Mouse (Mus musculus): Measurements from ENCODE around the gene Duoxa2. TPM values are rescaled to one million over a fixed set of nuclear protein-coding genes. Genes with fewer than 3 reads are reported as not detected.

Duoxa2 gene
- polyA plus RNA-seq, 1 experiment from 2014 or later = not detected

DNA sequence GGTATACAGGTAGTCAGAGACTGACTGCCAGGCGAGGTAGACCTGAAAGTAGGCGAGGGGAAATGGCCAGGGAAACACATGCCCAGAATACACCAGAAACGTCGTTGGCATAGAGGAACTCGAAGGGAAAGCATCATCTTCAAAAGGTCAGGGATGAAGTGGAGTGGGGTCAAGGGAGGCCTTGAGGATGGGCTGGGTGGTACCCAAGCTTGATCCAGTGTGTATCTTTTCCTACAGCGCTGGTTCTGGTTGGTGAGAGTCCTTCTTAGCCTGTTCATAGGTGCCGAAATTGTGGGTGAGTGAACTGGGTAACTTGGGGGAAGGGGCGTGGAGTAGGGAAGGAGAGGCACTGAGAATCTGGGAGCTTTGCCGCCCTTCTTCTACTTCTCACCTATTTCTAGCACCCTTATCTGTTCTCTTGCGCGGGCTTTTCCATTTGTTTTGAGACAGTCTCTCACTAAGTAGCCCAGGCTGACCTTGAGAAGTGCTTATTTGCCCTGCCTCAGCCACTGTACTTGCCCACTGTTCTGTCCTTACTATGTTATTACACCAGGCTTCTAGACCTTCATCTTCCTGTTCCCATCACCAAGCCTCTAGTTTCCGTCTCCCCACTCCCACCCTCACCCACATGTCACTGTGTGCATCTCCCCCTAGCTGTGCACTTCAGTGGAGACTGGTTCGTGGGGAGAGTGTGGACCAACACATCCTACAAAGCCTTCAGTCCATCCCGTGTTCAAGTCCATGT is 1.4 kb downstream of the Duoxa2 start:
- no peak overlapping the region for H3K4me2 ChIP-seq (replicated peaks)
- no peak overlapping the region for H3K27ac ChIP-seq
- H3K36me3 ChIP-seq = no peaks in the 10 kb centered on the region
- H3K9ac ChIP-seq = no peak overlapping the region
- no peak for ATAC-seq (ENCODE audit: low FRiP score, low read depth)
- 7% methylated on average over 14 of the region's 14 CpGs for WGBS
- peaks cover 91% of the 10 kb centered on the region for H3K27me3 ChIP-seq (replicated peaks)
- H3K4me3 ChIP-seq = no peak overlapping the region
- no peaks in the 10 kb centered on the region for H3K9me3 ChIP-seq
- peaks cover 28% of the 10 kb centered on the region for H3K4me1 ChIP-seq

DNA sequence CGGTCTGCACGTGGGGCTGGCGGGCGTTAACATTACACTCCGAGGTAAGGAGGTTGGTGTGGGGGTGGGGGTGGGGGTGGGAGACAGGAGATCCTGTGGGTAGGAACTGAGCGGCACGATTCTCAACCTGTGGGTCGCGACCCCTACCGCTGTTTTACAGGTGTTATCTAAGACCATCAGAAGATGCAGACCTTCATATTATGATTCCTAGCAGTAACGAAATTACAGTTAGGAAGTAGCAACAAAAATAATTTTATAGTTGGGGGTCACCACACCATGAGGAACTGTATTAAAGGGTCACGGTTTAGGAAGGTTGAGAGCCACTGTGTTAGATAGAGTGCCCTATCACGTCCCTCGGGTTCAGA is 1.9 kb downstream of the Duoxa2 start:
- peaks cover 28% of the 10 kb centered on the region for H3K4me1 ChIP-seq
- H3K4me2 ChIP-seq (replicated peaks) = peak overlapping the region; percentile 81; the same call in 1 of the 2 replicates
- no peaks in the 10 kb centered on the region for H3K9me3 ChIP-seq
- no peaks in the 10 kb centered on the region for H3K36me3 ChIP-seq
- no peak overlapping the region for H3K4me3 ChIP-seq
- peaks cover 90% of the 10 kb centered on the region for H3K27me3 ChIP-seq (replicated peaks)
- 9% methylated on average over 14 of the region's 14 CpGs for WGBS
- no peak for ATAC-seq (ENCODE audit: low FRiP score, low read depth)
- H3K9ac ChIP-seq = no peak overlapping the region
- no peak overlapping the region for H3K27ac ChIP-seq

- peak; percentile 45 for ATAC-seq (ENCODE audit: low FRiP score, low read depth)
- H3K4me1 ChIP-seq = peaks cover 28% of the 10 kb centered on the region
- H3K9ac ChIP-seq = peak overlapping the region; percentile 42; the same call in 1 of the 2 replicates
- under 1% methylated on average over 48 of the region's 48 CpGs for WGBS
- H3K4me2 ChIP-seq (replicated peaks) = peak overlapping the region; percentile 81
- H3K9me3 ChIP-seq = no peaks in the 10 kb centered on the region
- no peaks in the 10 kb centered on the region for H3K36me3 ChIP-seq
- peaks cover 88% of the 10 kb centered on the region for H3K27me3 ChIP-seq (replicated peaks)
- H3K27ac ChIP-seq = no peak overlapping the region
- peak overlapping the region; percentile 36 for H3K4me3 ChIP-seq
Measured at GRCm38 (mm10) chr2:122301081-122301920, 2.6 kb downstream of the Duoxa2 start.

DNA sequence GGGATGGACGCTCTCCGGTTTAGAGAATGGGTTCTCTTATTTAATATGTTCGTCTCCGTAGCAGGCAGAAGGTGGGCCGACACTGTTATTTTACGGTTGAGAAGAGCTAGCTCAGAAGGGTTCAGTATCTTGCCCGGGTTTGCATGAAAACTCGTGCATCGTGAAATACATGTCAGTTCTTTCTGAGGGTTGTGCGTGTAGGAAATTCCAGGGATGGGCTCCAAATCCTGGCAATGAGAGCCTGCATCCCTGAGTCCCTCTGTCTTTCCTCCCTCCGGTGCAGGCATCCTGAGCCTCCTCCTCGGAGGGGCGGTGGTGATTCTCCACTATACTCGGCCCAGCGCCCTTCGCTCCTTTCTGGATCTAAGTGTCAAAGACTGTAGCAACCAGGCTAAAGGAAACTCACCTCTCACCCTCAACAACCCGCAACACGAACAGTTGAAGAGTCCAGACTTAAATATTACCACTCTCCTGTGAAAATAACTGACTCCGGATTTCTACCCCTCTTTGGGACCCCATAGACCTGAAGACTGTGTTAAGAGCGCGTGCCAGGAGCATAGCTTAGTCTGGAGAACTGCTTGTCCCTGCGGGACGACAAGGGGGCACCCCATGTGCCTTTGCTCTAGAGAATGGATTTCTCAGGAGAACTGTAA is 3.3 kb downstream of the Duoxa2 start:
- no peak for ATAC-seq (ENCODE audit: low FRiP score, low read depth)
- peak overlapping the region; percentile 42; the same call in 1 of the 2 replicates for H3K9ac ChIP-seq
- 8% methylated on average over 23 of the region's 23 CpGs for WGBS

DNA sequence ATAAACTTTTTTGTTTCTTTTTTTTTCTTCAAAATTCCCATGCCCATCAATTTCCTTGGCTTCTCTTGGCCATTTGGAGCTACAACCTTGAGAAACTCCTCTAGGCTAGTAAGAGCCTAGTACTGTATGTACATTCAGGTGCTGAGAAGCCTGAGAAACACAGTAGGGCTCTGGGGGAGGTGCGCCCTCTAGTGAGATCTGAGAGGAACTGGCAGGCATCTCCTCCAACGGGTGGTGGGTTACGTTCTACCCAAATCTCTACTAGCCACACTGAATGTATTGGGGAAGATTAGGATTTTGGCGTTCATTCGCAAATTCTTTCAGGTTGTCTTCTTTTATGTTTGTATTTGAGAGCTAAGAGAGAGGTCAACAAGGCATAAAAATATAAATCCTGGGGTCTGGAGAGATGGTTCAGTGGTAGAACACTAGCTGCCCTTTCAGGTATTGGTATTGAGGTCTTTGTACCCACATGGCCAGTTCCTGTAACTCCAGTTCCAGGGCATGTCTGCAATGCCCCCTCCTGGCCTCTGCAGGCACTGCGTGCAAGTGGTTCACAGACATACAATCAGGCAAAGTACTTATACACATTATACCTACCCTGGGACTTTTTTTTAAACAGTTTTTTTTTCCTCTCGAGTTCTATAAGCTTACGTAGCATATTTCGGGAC is 4.0 kb downstream of the Duoxa2 start:
- Histone ChIP-seq H3K27me3 (replicated peaks) (peaks cover 82% of the 10 kb centered on the region), H3K4me2 (replicated peaks) (no peak overlapping the region), H3K4me3 (no peak overlapping the region), H3K9me3 (no peaks in the 10 kb centered on the region), H3K27ac (no peak overlapping the region), H3K9ac (no peak overlapping the region), H3K4me1 (peaks cover 22% of the 10 kb centered on the region), H3K36me3 (no peaks in the 10 kb centered on the region)
- 13% methylated on average over 9 of the region's 9 CpGs for whole genome bisulfite sequencing
- ATAC-seq (ENCODE audit: low FRiP score, low read depth) = no peak; the same call in 1 of the 2 replicates

More for the DNA sequence above, 3.3 kb downstream of the Duoxa2 start:
- H3K27me3 ChIP-seq (replicated peaks) = peaks cover 88% of the 10 kb centered on the region
- no peaks in the 10 kb centered on the region for H3K36me3 ChIP-seq
- no peak overlapping the region for H3K27ac ChIP-seq
- peaks cover 28% of the 10 kb centered on the region for H3K4me1 ChIP-seq
- peak overlapping the region; percentile 81 for H3K4me2 ChIP-seq (replicated peaks)
- H3K4me3 ChIP-seq = peak overlapping the region; percentile 36
- H3K9me3 ChIP-seq = no peaks in the 10 kb centered on the region

- 85% methylated on average over 6 of the region's 6 CpGs for WGBS
- H3K27me3 ChIP-seq (replicated peaks) = peaks cover 63% of the 10 kb centered on the region
- ATAC-seq (ENCODE audit: low FRiP score, low read depth) = no peak
Measured at GRCm38 (mm10) chr2:122304544-122304943, 5.8 kb downstream of the Duoxa2 start.

GRCm38 (mm10) chr2:122305097-122305892 is 6.6 kb downstream of the Duoxa2 start:
- WGBS = 87% methylated on average over 16 of the region's 16 CpGs
- Histone ChIP-seq H3K27me3 (replicated peaks) (peaks cover 56% of the 10 kb centered on the region), H3K4me2 (replicated peaks) (no peak overlapping the region), H3K4me1 (peaks cover 11% of the 10 kb centered on the region), H3K9me3 (no peaks in the 10 kb centered on the region), H3K9ac (no peak overlapping the region), H3K4me3 (no peak overlapping the region), H3K27ac (no peak overlapping the region), H3K36me3 (no peaks in the 10 kb centered on the region)
- no peak for ATAC-seq (ENCODE audit: low FRiP score, low read depth)

More at GRCm38 (mm10) chr2:122304544-122304943, 5.8 kb downstream of the Duoxa2 start:
- peaks cover 11% of the 10 kb centered on the region for H3K4me1 ChIP-seq
- H3K4me3 ChIP-seq = no peak overlapping the region
- H3K27ac ChIP-seq = no peak overlapping the region
- no peaks in the 10 kb centered on the region for H3K36me3 ChIP-seq
- H3K9me3 ChIP-seq = no peaks in the 10 kb centered on the region
- no peak overlapping the region for H3K4me2 ChIP-seq (replicated peaks)
- no peak overlapping the region for H3K9ac ChIP-seq

GRCm38 (mm10) chr2:122306184-122306583 is 7.5 kb downstream of the Duoxa2 start:
- H3K4me1 ChIP-seq = peaks cover 8% of the 10 kb centered on the region
- no peak overlapping the region for H3K4me3 ChIP-seq
- H3K27ac ChIP-seq = no peak overlapping the region
- ATAC-seq (ENCODE audit: low FRiP score, low read depth) = no peak
- WGBS = 70% methylated on average over 4 of the region's 4 CpGs
- no peaks in the 10 kb centered on the region for H3K36me3 ChIP-seq
- H3K9me3 ChIP-seq = no peaks in the 10 kb centered on the region
- no peak overlapping the region for H3K4me2 ChIP-seq (replicated peaks)
- no peak overlapping the region for H3K9ac ChIP-seq
- peaks cover 49% of the 10 kb centered on the region for H3K27me3 ChIP-seq (replicated peaks)

- peaks cover 10% of the 10 kb centered on the region; the same call in 1 of the 2 replicates for H3K4me1 ChIP-seq
- WGBS = 48% methylated on average over 3 of the region's 3 CpGs
- ATAC-seq (ENCODE audit: low FRiP score, low read depth) = no peak
- H3K9ac ChIP-seq = no peak overlapping the region
- no peaks in the 10 kb centered on the region for H3K36me3 ChIP-seq
- no peak overlapping the region for H3K4me2 ChIP-seq (replicated peaks)
- no peaks in the 10 kb centered on the region for H3K9me3 ChIP-seq
- peaks cover 50% of the 10 kb centered on the region for H3K27me3 ChIP-seq (replicated peaks)
- no peak overlapping the region for H3K4me3 ChIP-seq
- H3K27ac ChIP-seq = no peak overlapping the region
Measured at GRCm38 (mm10) chr2:122309647-122310046, 10.9 kb downstream of the Duoxa2 start.

GRCm38 (mm10) chr2:122311561-122311960 is 12.9 kb downstream of the Duoxa2 start:
- Histone ChIP-seq H3K9me3 (no peaks in the 10 kb centered on the region), H3K9ac (no peak overlapping the region), H3K27me3 (replicated peaks) (peaks cover 47% of the 10 kb centered on the region), H3K4me1 (peaks cover 10% of the 10 kb centered on the region; the same call in 1 of the 2 replicates), H3K36me3 (no peaks in the 10 kb centered on the region), H3K4me2 (replicated peaks) (no peak overlapping the region), H3K4me3 (no peak overlapping the region), H3K27ac (no peak overlapping the region)
- WGBS = 41% methylated on average over 2 of the region's 2 CpGs
- ATAC-seq (ENCODE audit: low FRiP score, low read depth) = no peak

Data from neural tube, embryonic 12.5 days (tissue).